Mouse (Mus musculus) kidney, adult 2 months (tissue): ENCODE data around the gene Hspa8. TPM values are rescaled to one million over a fixed set of nuclear protein-coding genes. Genes with fewer than 3 reads are reported as not detected.
A peak's percentile ranks its signal among the peaks of the same experiment; 100 is the strongest.

Experiments used
- DNase-seq: peaks from one replicate; pipeline ENCODE4 v3.0.0; 2021
- H3K27ac ChIP-seq: fragments of 200-500 bp; 2 replicates; pipeline ENCODE4 v1.5.1; 2012; ENCODE audit warnings: low read depth, low read length, control low read depth, inconsistent platforms; ENCODE audit not compliant: insufficient read depth
- H3K27me3 ChIP-seq: fragments of 200-500 bp; replicated peaks from 2 replicates; pipeline ENCODE4 v1.6.1; 2012; ENCODE audit warnings: mild to moderate bottlenecking, moderate library complexity, low read length, inconsistent platforms; ENCODE audit not compliant: control insufficient read depth, insufficient read depth
- H3K36me3 ChIP-seq: fragments of 200-500 bp; 2 replicates; pipeline ENCODE4 v1.6.1; 2012; ENCODE audit warnings: mild to moderate bottlenecking, moderate library complexity, low read length, inconsistent platforms; ENCODE audit not compliant: control insufficient read depth, insufficient read depth
- H3K4me1 ChIP-seq: fragments of 200-500 bp; 2 replicates; pipeline ENCODE4 v1.6.1; 2011; ENCODE audit warnings: low read length; ENCODE audit not compliant: control insufficient read depth, insufficient read depth
- H3K4me3 ChIP-seq: fragments of 200-500 bp; 2 replicates; pipeline ENCODE4 v1.5.1; 2011; ENCODE audit warnings: mild to moderate bottlenecking, low read depth, low read length, control low read depth; ENCODE audit not compliant: insufficient read depth
- CTCF ChIP-seq: fragments of 200-500 bp; conservative IDR thresholded peaks from 2 replicates; pipeline ENCODE4 v1.5.1; 2011; ENCODE audit warnings: low read depth, mild to moderate bottlenecking, control low read depth, low read length, moderate library complexity, mixed read lengths; ENCODE audit not compliant: insufficient read depth, insufficient read length
- POLR2A ChIP-seq: fragments of 200-500 bp; IDR thresholded peaks from one replicate; pipeline ENCODE4 v1.6.1; 2011; ENCODE audit warnings: low read depth, low read length, control low read depth
- WGBS: fragments of 180-500 bp; shearing (Covaris S2); methylation state at CpG from one replicate; pipeline ENCODE4 v1.1.7; 2018; 5-methylcytosine and 5-hydroxymethylcytosine counted together
- polyA plus RNA-seq: library from polyadenylated mRNA; depleted of rRNA; stranded (reverse); fragments of >200 nt; gene quantifications from 2 replicates; pipeline ENCODE4 v1.2.3, GENCODE M21; 2012

Hspa8 gene
- polyA plus RNA-seq, 1 experiment = 3,621 TPM

DNA sequence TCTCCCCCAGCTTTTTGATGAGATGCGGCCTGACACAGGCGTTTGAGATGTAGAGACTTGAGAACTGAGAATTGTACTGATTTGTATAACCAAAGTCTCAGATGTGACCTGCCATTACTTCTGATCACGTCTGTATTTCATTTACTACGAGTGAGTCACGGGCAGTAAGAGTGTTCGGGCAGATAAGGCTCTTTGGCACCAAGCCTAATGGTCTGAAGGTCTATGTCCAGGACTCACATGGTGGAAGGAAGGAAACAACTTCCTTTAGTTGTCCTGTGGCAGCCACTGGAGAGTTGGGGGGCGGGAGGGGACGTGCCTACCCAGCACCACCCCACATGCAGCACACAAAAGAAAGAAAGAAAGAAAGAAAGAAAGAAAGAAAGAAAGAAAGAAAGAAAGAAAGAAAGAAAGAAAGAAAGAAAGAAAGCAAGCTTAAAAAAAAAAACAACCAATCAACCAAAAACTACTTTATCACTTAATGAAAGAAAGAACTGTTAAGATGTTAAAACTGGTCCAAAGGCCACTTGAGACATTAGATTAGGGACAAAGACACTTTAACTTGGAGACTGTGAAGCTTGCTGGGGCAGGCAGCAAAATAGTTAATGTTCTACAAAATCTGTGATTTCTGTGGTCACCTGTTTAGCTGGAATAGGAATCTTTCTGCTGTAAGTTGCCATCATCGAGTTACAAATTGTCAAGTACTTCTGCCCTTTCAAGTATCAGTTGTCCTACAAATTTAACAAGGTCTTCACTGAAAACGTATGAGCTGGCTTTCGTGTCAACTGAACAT lies 24.1 kb upstream of the Hspa8 start:
- DNase-seq = peak; percentile 92
- 34% methylated on average over 11 of the region's 11 CpGs for WGBS

DNA sequence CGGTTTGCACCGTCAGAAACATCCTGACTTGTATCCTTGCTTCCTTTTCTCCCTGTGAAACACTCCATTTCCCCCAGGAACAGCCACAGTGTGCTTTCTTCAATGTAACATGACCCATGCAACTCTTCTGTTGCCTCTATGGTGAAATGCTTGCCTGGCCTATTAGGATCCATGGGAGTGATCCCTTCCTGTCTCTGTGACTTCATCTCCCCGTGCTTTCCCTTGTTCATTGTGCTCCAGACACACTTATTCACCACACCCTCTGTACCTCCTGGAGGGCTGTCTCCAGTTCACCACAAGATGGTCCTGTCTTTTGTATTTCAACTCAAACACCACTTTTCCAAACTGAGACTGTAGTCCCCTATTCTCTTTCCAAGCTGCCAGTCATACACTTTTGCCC lies 20.7 kb upstream of the Hspa8 start:
- Histone ChIP-seq H3K4me1 (peaks cover 29% of the 10 kb centered on the region), H3K27me3 (no peaks in the 10 kb centered on the region), H3K36me3 (no peaks in the 10 kb centered on the region), H3K27ac (no peak overlapping the region), H3K4me3 (no peak overlapping the region)
- TF ChIP-seq CTCF (no peak), POLR2A (no peak)
- WGBS = 72% methylated on average over 3 of the region's 3 CpGs
- no peak for DNase-seq

More for the DNA sequence above, 24.1 kb upstream of the Hspa8 start:
- Histone ChIP-seq H3K4me3 (no peak overlapping the region), H3K36me3 (no peaks in the 10 kb centered on the region), H3K27me3 (no peaks in the 10 kb centered on the region), H3K4me1 (peaks cover 16% of the 10 kb centered on the region), H3K27ac (peak overlapping the region; percentile 97)
- no peak for TF ChIP-seq CTCF
- no peak for TF ChIP-seq POLR2A

DNA sequence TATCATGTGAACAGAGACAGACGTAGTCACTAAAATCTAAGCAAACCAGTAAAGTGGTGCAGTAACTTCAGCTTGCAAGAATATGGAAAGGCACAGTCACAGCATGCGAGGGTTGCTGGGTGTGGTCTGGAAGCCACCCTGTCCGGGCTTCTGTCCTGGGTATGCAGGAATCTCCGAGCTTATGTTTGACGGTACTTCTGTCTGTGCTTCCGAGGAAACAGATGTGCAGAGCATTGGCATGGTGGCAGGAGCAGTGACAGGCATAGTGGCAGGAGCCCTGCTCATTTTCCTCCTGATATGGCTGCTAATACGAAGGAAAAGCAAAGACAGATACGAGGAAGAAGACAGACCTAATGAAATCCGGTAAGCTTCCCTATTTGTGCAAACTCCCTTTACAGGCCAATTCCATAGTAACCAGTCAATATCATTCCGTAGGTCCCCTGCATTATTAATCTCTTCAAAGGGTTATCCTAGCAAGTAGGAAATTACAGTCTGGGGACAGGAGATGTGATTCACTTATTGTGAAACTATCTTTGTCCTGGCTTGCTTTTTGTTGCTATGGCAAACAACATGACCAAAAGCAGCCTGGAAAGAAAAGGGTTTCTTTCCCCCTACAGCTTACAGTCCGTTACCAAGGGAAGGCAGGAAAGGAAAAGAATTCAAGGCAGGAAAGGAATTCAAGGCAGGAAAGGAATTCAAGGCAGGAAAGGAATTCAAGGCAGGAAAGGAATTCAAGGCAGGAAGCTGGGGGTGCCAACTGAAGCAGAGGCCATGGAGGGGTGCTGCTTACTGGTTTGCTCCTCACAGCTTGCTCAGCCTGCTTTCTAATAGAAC lies 19.7 kb upstream of the Hspa8 start:
- WGBS = 72% methylated on average over 11 of the region's 11 CpGs
- H3K27me3 ChIP-seq = no peaks in the 10 kb centered on the region
- H3K4me1 ChIP-seq = peaks cover 26% of the 10 kb centered on the region
- peak overlapping the region; percentile 25 for H3K27ac ChIP-seq
- no peak for DNase-seq
- TF ChIP-seq CTCF (no peak), POLR2A (no peak)
- H3K36me3 ChIP-seq = no peaks in the 10 kb centered on the region
- H3K4me3 ChIP-seq = no peak overlapping the region

DNA sequence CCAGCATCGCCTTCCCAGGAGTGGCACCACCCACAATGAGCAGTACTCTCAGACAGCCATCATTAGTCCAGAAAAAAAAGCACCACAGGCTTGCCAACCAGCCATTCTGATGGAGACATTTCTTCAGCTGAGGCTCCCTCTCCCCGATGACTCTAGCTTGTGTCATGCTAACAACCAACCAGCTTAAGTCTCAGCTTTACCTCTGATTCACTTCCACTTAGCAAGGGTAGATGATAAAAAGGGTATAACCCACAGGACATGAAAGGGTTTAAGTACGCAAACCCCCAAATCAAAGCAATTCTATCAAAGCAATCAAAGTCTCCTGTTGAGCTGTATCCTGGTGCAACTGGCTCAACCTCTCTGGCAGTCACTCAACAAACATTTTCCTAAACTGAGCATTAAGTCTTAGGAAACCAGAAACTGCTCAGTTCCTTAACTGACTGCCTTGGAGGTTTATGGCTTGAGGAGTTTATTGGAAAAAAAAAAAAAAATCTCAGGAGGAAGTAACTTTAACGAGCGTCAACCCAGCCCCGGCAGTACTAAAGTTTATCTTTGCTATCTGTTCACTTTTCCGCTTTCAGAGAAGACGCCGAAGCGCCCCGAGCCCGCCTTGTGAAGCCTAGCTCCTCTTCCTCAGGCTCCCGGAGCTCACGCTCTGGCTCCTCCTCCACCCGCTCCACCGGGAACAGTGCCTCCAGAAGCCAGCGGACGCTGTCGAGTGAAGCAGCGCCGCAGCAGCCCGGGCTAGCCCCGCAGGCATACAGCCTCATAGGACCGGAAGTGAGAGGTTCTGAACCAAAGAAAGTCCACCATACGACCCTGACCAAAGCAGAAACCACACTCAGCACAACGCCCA lies 18.8 kb upstream of the Hspa8 start:
- WGBS = 27% methylated on average over 26 of the region's 26 CpGs
- Histone ChIP-seq H3K4me3 (peak overlapping the region; percentile 25; the same call in 1 of the 2 replicates), H3K36me3 (no peaks in the 10 kb centered on the region), H3K27ac (peak overlapping the region; percentile 24), H3K4me1 (peaks cover 22% of the 10 kb centered on the region; the same call in 1 of the 2 replicates), H3K27me3 (no peaks in the 10 kb centered on the region)
- peak; percentile 80 for DNase-seq
- TF ChIP-seq POLR2A = no peak
- TF ChIP-seq CTCF = no peak

DNA sequence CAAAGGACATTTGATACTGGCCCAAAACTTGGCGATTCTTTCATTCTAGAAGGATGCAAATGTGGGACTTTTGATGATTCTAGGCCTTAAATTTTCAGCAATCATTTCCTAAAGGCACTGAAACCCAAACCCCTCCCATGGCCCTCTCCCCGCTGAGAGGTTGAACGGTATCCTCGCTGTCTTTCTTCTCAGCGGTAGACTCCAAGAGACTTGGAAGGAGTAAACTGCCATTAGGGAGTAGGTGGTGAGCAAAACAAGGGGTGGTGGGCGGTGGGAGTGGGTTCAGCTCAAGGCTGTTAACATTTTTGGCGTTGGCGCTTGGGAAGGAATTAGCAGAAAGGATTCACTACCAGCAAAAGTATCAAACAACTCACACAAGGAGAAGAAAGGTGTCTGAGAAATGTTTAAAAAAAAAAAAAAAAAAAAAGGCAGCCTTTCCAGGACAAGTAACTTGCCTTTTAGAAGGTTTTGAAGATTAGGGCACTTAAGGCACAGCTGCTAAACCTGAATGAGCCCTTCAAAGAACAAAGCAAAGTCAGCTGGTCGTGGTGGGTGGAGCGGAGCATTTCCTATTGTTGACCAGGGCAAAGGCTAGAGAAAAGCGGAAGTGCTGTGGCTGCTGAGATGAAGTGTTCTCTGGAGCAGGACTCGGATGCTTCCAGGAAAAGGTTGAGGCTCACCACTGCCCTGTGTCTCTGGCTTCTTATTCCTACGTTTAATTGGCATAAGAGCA lies 17.0 kb upstream of the Hspa8 start:
- no peak overlapping the region for H3K4me3 ChIP-seq
- DNase-seq = peak; percentile 91
- TF ChIP-seq CTCF = no peak
- no peak for TF ChIP-seq POLR2A
- H3K27ac ChIP-seq = peak overlapping the region; percentile 86
- peaks cover 22% of the 10 kb centered on the region; the same call in 1 of the 2 replicates for H3K4me1 ChIP-seq
- H3K36me3 ChIP-seq = no peaks in the 10 kb centered on the region
- no peaks in the 10 kb centered on the region for H3K27me3 ChIP-seq
- 28% methylated on average over 13 of the region's 13 CpGs for WGBS

DNA sequence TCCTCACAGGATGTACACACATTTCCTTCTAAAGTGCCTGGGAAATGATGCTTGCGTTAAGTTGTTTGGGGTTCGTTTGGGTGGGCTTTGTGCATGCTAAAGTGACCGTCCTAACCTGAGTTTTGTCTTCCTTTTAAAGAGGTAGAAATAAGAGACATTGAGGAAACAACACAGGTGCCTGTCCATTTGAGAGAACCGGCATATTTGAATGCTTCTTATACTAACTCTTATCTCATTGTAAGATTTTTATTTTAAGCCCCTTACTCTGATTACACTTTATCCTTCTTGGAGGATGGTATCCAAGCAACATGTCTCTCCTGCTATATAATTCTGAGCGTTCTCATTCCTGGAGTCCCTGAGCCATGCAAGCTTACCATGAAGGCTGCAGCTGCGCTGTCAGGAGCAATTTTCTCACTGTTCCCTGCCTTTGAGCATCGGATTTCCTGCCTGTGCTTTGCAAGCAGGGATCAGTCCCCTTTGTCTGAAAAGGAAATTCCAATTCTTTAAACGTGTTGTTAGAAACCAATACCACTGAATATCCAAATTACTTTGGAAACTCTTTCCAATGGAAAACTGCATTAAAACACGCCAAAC lies 16.3 kb upstream of the Hspa8 start:
- Histone ChIP-seq H3K4me1 (peaks cover 22% of the 10 kb centered on the region; the same call in 1 of the 2 replicates), H3K27ac (peak overlapping the region; percentile 68), H3K27me3 (no peaks in the 10 kb centered on the region), H3K36me3 (no peaks in the 10 kb centered on the region), H3K4me3 (no peak overlapping the region)
- TF ChIP-seq CTCF (no peak), POLR2A (no peak)
- no peak for DNase-seq
- 31% methylated on average over 9 of the region's 9 CpGs for WGBS
